Mouse (Mus musculus) spleen, adult 2 months (tissue): ENCODE data around the gene Klhl35. TPM values are rescaled to one million over a fixed set of nuclear protein-coding genes. Genes with fewer than 3 reads are reported as not detected.

Experiments
- DNase-seq, 2 experiments: peaks; one replicate each; pipeline versions ENCODE4 v3.0.0 to v3.0.0-alpha.2; 2012 to 2021; ENCODE audit warnings: low spot score in 2 of 2, low read depth in 1 of 2
- H3K27ac ChIP-seq: fragments of 200-500 bp; 2 replicates; pipeline ENCODE4 v1.5.1; 2012; ENCODE audit warnings: low read length, inconsistent platforms; ENCODE audit not compliant: insufficient read depth
- H3K27me3 ChIP-seq: fragments of 200-500 bp; 2 replicates; pipeline ENCODE4 v1.6.1; 2012; ENCODE audit warnings: mild to moderate bottlenecking, moderate library complexity, low read length, inconsistent platforms; ENCODE audit not compliant: control insufficient read depth, insufficient read depth
- H3K36me3 ChIP-seq: fragments of 200-500 bp; 2 replicates; pipeline ENCODE4 v1.6.1; 2012; ENCODE audit warnings: mild to moderate bottlenecking, low read length, inconsistent platforms; ENCODE audit not compliant: control insufficient read depth, insufficient read depth
- H3K4me1 ChIP-seq: fragments of 200-500 bp; 2 replicates; pipeline ENCODE4 v1.6.1; 2011; ENCODE audit warnings: inconsistent platforms; ENCODE audit not compliant: control insufficient read depth, insufficient read depth, insufficient read length
- H3K4me3 ChIP-seq: fragments of 200-500 bp; 2 replicates; pipeline ENCODE4 v1.5.1; 2011; ENCODE audit warnings: mild to moderate bottlenecking, inconsistent platforms; ENCODE audit not compliant: insufficient read depth, insufficient read length; ENCODE audit errors: extremely low read depth
- CTCF ChIP-seq: fragments of 200-500 bp; IDR thresholded peaks from 2 replicates; pipeline ENCODE4 v1.5.1; 2011; ENCODE audit warnings: mild to moderate bottlenecking, inconsistent platforms; ENCODE audit not compliant: insufficient read depth, insufficient read length, insufficient replicate concordance; ENCODE audit errors: extremely low read depth
- POLR2A ChIP-seq: fragments of 200-500 bp; IDR thresholded peaks from 2 replicates; pipeline ENCODE4 v1.6.1; 2011; ENCODE audit warnings: low read depth, low read length, inconsistent platforms
- WGBS: fragments of 180-500 bp; shearing (Covaris S2); methylation state at CpG from one replicate; pipeline ENCODE4 v1.1.7; 2018; 5-methylcytosine and 5-hydroxymethylcytosine counted together
- polyA plus RNA-seq: library from polyadenylated mRNA; depleted of rRNA; stranded (reverse); fragments of >200 nt; gene quantifications from 2 replicates; pipeline ENCODE4 v1.2.3, GENCODE M21; 2012

Klhl35 gene
- polyA plus RNA-seq, 1 experiment = 1.3 TPM

GRCm38 (mm10) chr7:99467916-99468282 is 2.1 kb downstream of the Klhl35 start:
- Histone ChIP-seq H3K36me3 (peaks cover 2% of the 10 kb centered on the region; the same call in 1 of the 2 replicates), H3K4me1 (peaks cover 14% of the 10 kb centered on the region), H3K27me3 (no peaks in the 10 kb centered on the region; the same call in 1 of the 2 replicates), H3K27ac (peak overlapping the region; percentile 76; the same call in 1 of the 2 replicates), H3K4me3 (peak overlapping the region; percentile 57)
- WGBS = 5% methylated on average over 11 of the region's 11 CpGs
- TF ChIP-seq CTCF (no peak), POLR2A (no peak)
- DNase-seq = no peak

GRCm38 (mm10) chr7:99468283-99469132 is 2.7 kb downstream of the Klhl35 start:
- H3K36me3 ChIP-seq = peaks cover 3% of the 10 kb centered on the region; the same call in 1 of the 2 replicates
- DNase-seq = peak; percentile 57 to 58
- H3K4me3 ChIP-seq = peak overlapping the region; percentile 57
- TF ChIP-seq CTCF (peak; percentile 12; the same call in 1 of the 2 replicates), POLR2A (no peak)
- peak overlapping the region; percentile 76 for H3K27ac ChIP-seq
- H3K27me3 ChIP-seq = no peaks in the 10 kb centered on the region; the same call in 1 of the 2 replicates
- H3K4me1 ChIP-seq = peaks cover 14% of the 10 kb centered on the region
- 2% methylated on average over 141 of the region's 145 CpGs for WGBS

GRCm38 (mm10) chr7:99469680-99470405 is 4.0 kb downstream of the Klhl35 start:
- H3K27me3 ChIP-seq = no peaks in the 10 kb centered on the region; the same call in 1 of the 2 replicates
- H3K4me1 ChIP-seq = peaks cover 14% of the 10 kb centered on the region
- H3K27ac ChIP-seq = no peak overlapping the region
- peaks cover 6% of the 10 kb centered on the region for H3K36me3 ChIP-seq
- DNase-seq = no peak
- TF ChIP-seq CTCF (no peak), POLR2A (no peak)
- no peak overlapping the region for H3K4me3 ChIP-seq
- 56% methylated on average over 17 of the region's 17 CpGs for WGBS

- Histone ChIP-seq H3K36me3 (peaks cover 8% of the 10 kb centered on the region), H3K4me3 (no peak overlapping the region), H3K4me1 (peaks cover 14% of the 10 kb centered on the region), H3K27me3 (no peaks in the 10 kb centered on the region; the same call in 1 of the 2 replicates), H3K27ac (no peak overlapping the region)
- TF ChIP-seq CTCF (no peak), POLR2A (no peak)
- WGBS = 91% methylated on average over 18 of the region's 18 CpGs
- no peak for DNase-seq
Measured at GRCm38 (mm10) chr7:99471578-99471977, 5.8 kb downstream of the Klhl35 start.

GRCm38 (mm10) chr7:99473638-99474407 is 8.0 kb downstream of the Klhl35 start:
- WGBS = 88% methylated on average over 14 of the region's 14 CpGs

GRCm38 (mm10) chr7:99474836-99475561 is 9.2 kb downstream of the Klhl35 start:
- H3K4me1 ChIP-seq = no peaks in the 10 kb centered on the region; the same call in 1 of the 2 replicates
- DNase-seq = no peak

More at GRCm38 (mm10) chr7:99473638-99474407, 8.0 kb downstream of the Klhl35 start:
- Histone ChIP-seq H3K36me3 (peaks cover 18% of the 10 kb centered on the region), H3K27me3 (no peaks in the 10 kb centered on the region), H3K27ac (no peak overlapping the region), H3K4me3 (no peak overlapping the region), H3K4me1 (peaks cover 4% of the 10 kb centered on the region)
- TF ChIP-seq POLR2A (no peak), CTCF (no peak)
- no peak for DNase-seq

More at GRCm38 (mm10) chr7:99474836-99475561, 9.2 kb downstream of the Klhl35 start:
- TF ChIP-seq POLR2A (no peak), CTCF (no peak)
- Histone ChIP-seq H3K4me3 (no peak overlapping the region), H3K36me3 (peaks cover 26% of the 10 kb centered on the region), H3K27ac (no peak overlapping the region), H3K27me3 (no peaks in the 10 kb centered on the region)
- WGBS = 81% methylated on average over 12 of the region's 12 CpGs
